Mouse (Mus musculus): ENCODE results near the gene Ptpro.

GRCm38 (mm10) chr6:137343688-137344441 lies 91.7 kb downstream of the Ptpro start:
- TF ChIP-seq POLR2A (IDR thresholded peaks at IDR 0.05; ENCODE audit: borderline replicate concordance, insufficient read depth, low read length), result no peak
- no peak for TF ChIP-seq CTCF (IDR thresholded peaks at IDR 0.05; ENCODE audit: borderline replicate concordance, insufficient read depth, low read depth, low read length)

Measured in cerebellum, adult 2 months (tissue).